Mouse (Mus musculus): ENCODE results near the gene Tmed4.
A peak's percentile ranks its signal among the peaks of the same experiment; 100 is the strongest.

GRCm38 (mm10) chr11:6305943-6306430, 31.3 kb upstream of the Tmed4 start:
- no peak for TF ChIP-seq CHD2 (IDR thresholded peaks at IDR 0.05; ENCODE audit: low read length)
- no peak for TF ChIP-seq CTCF (IDR thresholded peaks at IDR 0.05 in 2 of 3, conservative IDR thresholded peaks at IDR 0.05 in 1 of 3; ENCODE audit: control insufficient read depth in 1 of 3, insufficient read depth in 1 of 3, low read depth in 2 of 3, low read length in 3 of 3, poor library complexity in 1 of 3, severe bottlenecking in 1 of 3)
- no peak for TF ChIP-seq MAX (IDR thresholded peaks at IDR 0.05; ENCODE audit: low read length)
- TF ChIP-seq EP300 (IDR thresholded peaks at IDR 0.05; ENCODE audit: low read depth in 1 of 2, low read length in 2 of 2), result 0 out of 4 replicates have a peak, but pooled peaks of 1 of the 2 experiments have one; percentile 14
- TF ChIP-seq TCF12 (IDR thresholded peaks at IDR 0.05; ENCODE audit: low read depth, low read length), result no peak
- TF ChIP-seq MYC (IDR thresholded peaks at IDR 0.05; ENCODE audit: low read depth, low read length), result no peak
- no peak for TF ChIP-seq NELFE (IDR thresholded peaks at IDR 0.05; ENCODE audit: low read depth, low read length)

Measured in MEL (cell line).